Mouse (Mus musculus): Measurements from ENCODE around the gene Atcay.
"Not testable (repeated sequence)": the region's sequence is repeated elsewhere in the genome, so short reads cannot be mapped to it uniquely, and the experiment has no call there.

Gene Atcay

DNA sequence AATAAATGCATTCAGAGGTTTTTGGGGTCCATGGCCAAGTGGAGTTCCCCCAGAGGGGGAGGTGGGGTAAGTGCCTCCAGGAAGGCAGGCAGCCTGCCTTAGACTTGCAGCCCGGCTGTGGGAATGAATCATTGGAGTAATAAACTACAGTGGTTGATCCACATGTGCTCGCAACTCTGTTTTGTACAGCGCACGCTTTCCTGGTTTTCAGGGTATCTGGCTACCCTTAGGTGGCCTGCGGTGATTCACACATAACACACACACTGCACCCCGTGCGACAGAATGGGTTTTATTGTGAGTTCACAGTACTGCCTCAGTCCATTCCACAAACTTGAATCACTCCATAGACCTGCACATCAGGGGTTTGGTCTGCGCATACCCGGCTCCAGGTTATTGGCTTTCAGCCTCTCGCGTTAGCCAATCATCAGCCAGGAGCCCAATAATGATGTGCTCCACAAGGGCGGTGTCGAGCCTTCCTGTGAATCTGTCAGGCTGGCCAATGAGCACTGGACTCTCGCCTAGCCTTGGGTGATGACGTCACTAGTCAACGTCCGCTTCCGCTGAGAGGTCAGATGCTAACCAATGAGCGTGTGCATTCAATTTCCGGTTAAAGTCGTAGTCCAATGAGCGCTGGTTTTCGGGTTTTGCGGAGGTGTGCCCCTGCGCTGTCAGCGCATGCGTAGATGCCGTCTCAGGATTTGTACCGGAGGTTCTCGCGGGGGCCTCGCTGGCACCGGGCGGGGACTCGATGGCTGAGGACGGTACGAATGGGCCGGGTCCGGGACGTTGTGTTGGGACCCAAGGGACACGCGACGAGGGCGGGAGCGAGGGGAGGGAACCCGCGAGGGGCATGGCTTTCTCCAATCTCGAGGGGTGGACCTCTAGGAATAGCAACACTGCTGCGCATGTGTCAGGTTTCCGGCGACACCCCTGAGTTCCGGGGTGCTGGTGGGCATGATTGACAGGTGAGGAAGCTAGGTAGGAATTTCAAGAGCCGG, 48.0 kb downstream of the Atcay start, which contains the start of gene Dapk3:
TSS of gene Dapk3 (plus strand) at position 670 of the 998 bp plus-strand sequence.
- no peaks in the 10 kb centered on the region for H3K27me3 ChIP-seq (ENCODE audit: control insufficient read depth, insufficient read depth, low read length, poor library complexity, severe bottlenecking)
- H3K36me3 ChIP-seq (ENCODE audit: control insufficient read depth, insufficient read depth, low read length, poor library complexity, severe bottlenecking): peaks cover 36% of the 10 kb centered on the region
- DNase-seq (ENCODE audit: low read depth, low spot score): peak; percentile 99

DNA sequence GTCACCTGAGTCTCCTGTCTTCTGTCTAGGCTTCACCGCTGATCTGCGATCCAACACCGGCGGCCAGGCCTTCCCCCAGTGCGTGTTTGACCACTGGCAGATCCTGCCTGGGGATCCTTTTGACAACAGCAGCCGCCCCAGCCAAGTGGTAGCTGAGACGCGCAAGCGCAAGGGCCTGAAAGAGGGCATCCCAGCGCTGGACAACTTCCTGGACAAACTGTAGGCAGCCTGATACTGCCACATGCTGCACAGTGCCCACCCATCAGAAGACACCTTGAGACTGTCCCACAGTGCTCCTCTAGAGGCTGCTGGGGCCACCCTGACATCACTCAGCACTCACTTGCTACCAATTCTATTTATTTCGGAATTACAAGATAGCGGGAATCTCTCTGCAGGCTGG, 48.8 kb downstream of the Atcay start:
- H3K36me3 ChIP-seq (ENCODE audit: control insufficient read depth, insufficient read depth, low read length, poor library complexity, severe bottlenecking): peaks cover 38% of the 10 kb centered on the region
- not testable (repeated sequence) for H3K27me3 ChIP-seq (ENCODE audit: control insufficient read depth, insufficient read depth, low read length, poor library complexity, severe bottlenecking); DNase-seq (ENCODE audit: low read depth, low spot score)

DNA sequence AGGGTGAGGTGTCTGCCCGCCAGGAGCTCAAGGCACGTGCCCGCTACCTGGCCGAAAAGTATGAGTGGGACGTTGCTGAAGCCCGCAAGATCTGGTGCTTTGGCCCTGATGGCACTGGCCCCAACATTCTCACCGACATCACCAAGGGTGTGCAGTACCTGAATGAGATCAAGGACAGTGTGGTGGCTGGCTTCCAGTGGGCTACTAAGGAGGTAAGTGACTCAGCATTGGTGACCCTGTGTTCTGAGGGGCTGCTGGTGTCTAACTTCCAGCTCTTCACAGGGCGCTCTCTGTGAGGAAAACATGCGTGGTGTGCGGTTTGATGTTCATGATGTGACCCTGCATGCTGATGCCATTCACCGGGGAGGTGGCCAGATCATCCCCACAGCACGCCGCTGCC, 49.7 kb downstream of the Atcay start:
- H3K36me3 ChIP-seq (ENCODE audit: control insufficient read depth, insufficient read depth, low read length, poor library complexity, severe bottlenecking): peaks cover 38% of the 10 kb centered on the region
- no peak for DNase-seq (ENCODE audit: low read depth, low spot score)
- H3K27me3 ChIP-seq (ENCODE audit: control insufficient read depth, insufficient read depth, low read length, poor library complexity, severe bottlenecking): no peaks in the 10 kb centered on the region

DNA sequence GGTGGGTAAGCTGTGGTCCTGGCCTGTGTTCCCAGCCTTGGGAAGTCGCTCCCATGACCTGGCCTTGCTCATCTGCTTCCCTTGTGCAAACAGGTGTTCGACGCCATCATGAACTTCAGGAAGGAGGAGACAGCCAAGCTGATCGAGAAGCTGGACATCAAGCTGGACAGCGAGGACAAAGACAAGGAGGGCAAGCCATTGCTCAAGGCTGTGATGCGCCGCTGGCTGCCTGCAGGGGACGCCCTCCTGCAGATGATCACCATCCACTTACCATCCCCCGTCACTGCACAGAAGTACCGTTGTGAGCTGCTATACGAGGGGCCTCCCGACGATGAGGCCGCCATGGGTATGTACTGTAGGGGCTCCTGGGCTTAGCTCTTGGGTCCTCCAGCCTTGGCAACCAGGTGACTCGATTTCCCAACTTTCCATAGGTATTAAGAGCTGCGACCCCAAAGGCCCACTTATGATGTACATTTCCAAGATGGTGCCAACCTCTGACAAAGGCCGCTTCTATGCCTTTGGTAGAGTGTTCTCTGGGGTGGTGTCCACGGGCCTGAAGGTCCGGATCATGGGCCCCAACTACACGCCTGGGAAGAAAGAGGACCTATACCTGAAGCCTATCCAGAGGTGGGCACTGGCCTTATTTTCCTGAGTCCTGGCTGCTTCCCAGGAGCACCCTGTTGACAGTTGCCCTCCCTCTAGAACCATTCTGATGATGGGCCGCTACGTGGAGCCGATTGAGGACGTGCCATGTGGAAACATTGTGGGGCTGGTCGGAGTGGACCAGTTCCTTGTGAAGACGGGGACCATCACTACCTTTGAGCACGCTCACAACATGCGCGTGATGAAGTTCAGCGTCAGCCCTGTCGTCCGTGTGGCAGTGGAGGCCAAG, 50.9 kb downstream of the Atcay start:
- DNase-seq (ENCODE audit: low read depth, low spot score): peak; percentile 28
- no peaks in the 10 kb centered on the region for H3K27me3 ChIP-seq (ENCODE audit: control insufficient read depth, insufficient read depth, low read length, poor library complexity, severe bottlenecking)
- peaks cover 37% of the 10 kb centered on the region for H3K36me3 ChIP-seq (ENCODE audit: control insufficient read depth, insufficient read depth, low read length, poor library complexity, severe bottlenecking)

DNA sequence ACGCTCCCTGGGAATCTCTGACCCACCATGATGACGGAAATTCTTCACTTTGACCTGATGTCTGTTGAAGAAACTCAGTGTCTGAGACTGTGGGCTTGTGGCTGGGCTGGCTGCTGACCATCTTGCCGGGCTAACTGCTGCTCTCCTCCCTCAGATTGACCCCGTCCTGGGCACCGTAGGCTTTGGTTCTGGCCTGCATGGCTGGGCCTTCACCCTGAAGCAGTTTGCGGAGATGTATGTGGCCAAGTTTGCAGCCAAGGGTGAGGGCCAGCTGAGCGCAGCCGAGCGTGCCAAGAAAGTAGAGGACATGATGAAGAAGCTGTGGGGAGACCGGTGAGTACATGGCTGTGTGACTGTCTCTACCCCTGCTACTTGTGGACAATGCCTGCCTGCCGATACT, 51.7 kb downstream of the Atcay start:
- Histone ChIP-seq H3K27me3 (ENCODE audit: control insufficient read depth, insufficient read depth, low read length, poor library complexity, severe bottlenecking) (no peaks in the 10 kb centered on the region), H3K36me3 (ENCODE audit: control insufficient read depth, insufficient read depth, low read length, poor library complexity, severe bottlenecking) (peaks cover 36% of the 10 kb centered on the region)
- DNase-seq (ENCODE audit: low read depth, low spot score): no peak

DNA sequence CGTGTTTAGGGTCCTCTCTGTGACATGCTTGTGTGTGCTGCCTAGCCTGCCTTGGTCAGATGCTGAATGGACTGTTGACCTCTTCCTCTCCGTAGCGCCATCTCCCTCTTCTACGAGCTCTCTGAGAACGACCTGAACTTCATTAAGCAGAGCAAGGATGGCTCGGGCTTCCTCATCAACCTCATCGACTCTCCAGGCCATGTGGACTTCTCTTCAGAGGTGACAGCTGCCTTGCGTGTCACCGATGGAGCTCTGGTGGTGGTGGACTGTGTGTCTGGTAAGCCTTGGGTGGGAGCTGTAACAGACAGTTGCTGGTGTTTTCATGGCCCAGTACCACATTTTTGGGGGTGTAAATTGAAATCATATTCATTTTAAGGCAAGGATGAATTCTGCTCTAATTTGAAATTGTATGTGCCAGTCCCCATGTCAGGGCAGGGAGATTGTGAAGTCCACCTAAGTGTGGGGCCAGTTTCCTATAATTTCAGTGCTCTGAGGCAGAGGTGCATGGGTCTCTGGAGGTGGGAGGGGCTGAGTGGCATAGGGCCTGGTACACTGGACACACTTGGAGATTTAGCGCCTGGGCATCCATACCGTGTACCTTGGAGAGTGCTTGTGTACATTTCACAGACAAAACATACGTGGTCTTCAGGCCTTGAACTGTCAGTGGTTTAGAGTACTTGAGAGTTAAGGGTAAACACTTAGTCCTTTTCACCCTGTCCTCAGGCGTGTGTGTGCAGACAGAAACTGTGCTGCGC, 52.5 kb downstream of the Atcay start:
- Histone ChIP-seq H3K27me3 (ENCODE audit: control insufficient read depth, insufficient read depth, low read length, poor library complexity, severe bottlenecking) (no peaks in the 10 kb centered on the region), H3K36me3 (ENCODE audit: control insufficient read depth, insufficient read depth, low read length, poor library complexity, severe bottlenecking) (peaks cover 36% of the 10 kb centered on the region)
- DNase-seq (ENCODE audit: low read depth, low spot score): no peak

DNA sequence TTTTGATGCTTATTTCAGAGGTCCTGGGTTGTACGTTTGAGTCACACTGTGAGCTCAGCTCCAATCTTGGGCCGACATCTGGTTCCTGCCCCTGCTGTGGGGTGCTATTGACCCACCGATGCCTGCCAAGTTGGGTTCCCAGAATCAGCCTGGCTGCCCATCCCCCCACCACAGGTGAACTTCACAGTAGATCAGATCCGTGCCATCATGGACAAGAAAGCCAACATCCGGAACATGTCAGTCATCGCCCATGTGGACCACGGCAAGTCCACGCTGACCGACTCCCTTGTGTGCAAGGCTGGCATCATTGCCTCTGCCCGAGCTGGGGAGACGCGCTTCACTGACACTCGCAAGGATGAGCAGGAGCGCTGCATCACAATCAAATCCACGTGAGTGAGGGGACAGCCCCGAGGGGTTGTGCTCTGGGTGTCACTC, 53.1 kb downstream of the Atcay start:
- Histone ChIP-seq H3K36me3 (ENCODE audit: control insufficient read depth, insufficient read depth, low read length, poor library complexity, severe bottlenecking) (peaks cover 36% of the 10 kb centered on the region), H3K27me3 (ENCODE audit: control insufficient read depth, insufficient read depth, low read length, poor library complexity, severe bottlenecking) (no peaks in the 10 kb centered on the region)
- DNase-seq (ENCODE audit: low read depth, low spot score): peak; percentile 57

DNA sequence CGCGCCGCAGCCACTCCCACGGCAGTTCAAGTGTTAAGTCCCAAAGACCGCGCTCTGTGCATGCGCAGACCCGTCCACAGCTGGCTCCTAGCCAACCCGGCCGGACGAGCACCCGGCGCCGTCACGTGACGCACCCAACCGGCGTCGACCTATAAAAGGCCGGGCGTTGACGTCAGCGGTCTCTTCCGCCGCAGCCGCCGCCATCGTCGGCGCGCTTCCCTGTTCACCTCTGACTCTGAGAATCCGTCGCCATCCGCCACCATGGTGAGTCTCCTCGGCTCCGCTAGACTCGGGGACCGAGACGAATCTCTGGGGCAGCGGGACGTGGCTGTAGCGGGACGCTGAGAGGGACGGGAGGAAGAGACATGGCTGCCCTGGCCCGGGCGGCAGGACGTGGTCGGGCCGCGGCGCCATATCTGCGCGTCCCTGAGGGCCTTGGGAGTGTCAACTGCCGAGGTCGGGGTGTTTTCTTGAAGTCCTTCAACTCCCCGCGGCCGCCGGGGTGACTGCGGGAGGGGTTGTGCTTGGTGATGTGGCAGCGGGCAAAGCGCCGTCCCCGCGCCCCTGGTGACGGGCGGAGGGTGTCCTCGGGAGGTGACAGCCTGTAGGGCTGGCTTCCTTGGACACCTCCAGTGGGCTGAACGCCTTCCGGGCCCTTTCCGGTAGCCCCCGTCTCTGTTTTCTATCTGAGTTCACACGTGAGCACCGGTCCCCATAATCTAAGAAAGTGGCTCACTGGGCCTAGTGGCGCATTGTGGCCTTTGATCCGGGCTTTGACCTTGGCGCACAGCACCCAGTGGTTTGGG, 54.0 kb downstream of the Atcay start, which contains the start of gene Eef2:
TSS of gene Eef2 (plus strand) at position 166 of the 806 bp plus-strand sequence.
- Histone ChIP-seq H3K36me3 (ENCODE audit: control insufficient read depth, insufficient read depth, low read length, poor library complexity, severe bottlenecking) (peaks cover 35% of the 10 kb centered on the region), H3K27me3 (ENCODE audit: control insufficient read depth, insufficient read depth, low read length, poor library complexity, severe bottlenecking) (no peaks in the 10 kb centered on the region)
- DNase-seq (ENCODE audit: low read depth, low spot score): peak; percentile 99

DNA sequence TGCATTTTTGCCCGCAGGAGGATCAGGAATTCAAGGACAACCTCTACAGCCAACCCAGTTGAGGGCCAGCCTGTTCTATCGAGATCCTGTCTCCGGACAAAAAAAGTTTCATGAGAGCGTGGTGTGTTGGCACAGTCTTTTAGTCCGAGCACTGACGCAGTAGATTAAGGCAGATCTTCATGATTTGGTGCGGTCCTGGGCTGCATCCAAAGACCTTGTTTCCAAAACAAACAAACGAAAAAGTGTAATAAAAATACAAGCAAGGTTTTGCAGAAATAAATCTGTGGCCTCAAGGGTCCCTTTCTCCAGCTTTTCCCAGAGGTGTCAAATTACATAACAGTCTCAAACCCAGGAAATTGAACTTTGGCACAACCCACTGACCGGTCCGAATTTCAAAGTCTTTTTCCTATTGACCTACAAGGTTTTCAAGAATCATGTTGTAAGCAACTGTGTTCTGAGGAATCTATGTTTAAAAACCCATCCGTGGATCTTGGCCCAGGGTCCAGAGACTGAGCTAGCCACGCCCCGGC, 54.6 kb downstream of the Atcay start:
- Histone ChIP-seq H3K27me3 (ENCODE audit: control insufficient read depth, insufficient read depth, low read length, poor library complexity, severe bottlenecking) (no peaks in the 10 kb centered on the region), H3K36me3 (ENCODE audit: control insufficient read depth, insufficient read depth, low read length, poor library complexity, severe bottlenecking) (peaks cover 29% of the 10 kb centered on the region)
- DNase-seq (ENCODE audit: low read depth, low spot score): no peak

DNA sequence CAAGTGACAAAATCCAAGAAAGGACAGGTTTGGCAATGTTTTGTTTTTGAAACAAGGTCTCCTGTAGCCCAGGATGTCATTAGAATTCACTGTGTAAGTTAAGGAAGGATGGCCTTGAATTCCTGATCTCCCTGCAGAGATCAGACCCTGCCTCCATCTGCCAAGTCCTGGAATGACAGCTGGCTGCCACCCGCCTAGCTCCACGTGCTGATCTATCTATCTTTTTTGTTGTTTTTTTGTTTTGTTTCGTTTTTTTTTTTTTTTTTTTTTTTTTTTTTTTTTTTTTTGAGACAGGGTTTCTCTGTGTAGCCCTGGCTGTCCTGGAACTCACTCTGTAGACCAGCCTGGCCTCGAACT, 55.3 kb downstream of the Atcay start:
- not testable (repeated sequence) for DNase-seq (ENCODE audit: low read depth, low spot score); H3K27me3 ChIP-seq (ENCODE audit: control insufficient read depth, insufficient read depth, low read length, poor library complexity, severe bottlenecking)
- peaks cover 24% of the 10 kb centered on the region for H3K36me3 ChIP-seq (ENCODE audit: control insufficient read depth, insufficient read depth, low read length, poor library complexity, severe bottlenecking)

DNA sequence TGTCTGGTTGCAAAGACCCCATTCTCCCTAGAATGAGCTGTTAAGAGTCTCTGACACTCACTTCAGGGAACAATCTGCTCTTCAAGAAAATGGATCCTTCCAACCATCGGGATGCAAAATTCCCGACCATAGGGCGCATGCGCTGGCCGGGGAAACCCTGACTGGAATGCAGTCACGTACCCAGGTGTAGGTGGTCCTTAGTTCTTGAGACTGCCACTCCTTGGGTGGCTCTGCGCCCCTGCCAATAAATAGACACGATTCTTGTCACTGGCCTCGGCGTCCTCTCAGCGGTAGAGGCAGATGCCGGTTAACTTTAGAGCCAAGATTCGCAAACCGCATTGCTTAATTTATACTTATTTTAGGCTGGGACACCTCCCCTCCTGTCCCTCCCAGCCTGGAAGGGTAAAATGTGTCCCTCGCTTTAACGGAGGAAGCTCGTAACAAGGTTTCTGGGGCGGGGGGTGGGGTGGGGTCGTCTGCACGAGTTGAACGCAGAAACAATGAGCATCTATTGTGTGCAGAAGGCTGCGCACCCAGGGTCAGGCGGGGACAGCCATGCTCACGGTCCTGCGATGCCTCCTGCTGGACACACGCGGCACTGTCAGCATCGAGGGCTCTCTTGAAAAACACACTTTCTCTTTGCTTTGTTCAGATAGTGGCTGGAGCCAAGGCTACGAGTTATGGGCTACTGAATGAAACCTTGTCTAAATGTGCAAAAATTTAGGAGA, 55.9 kb downstream of the Atcay start:
- DNase-seq (ENCODE audit: low read depth, low spot score): peak; percentile 93
- H3K36me3 ChIP-seq (ENCODE audit: control insufficient read depth, insufficient read depth, low read length, poor library complexity, severe bottlenecking): peaks cover 22% of the 10 kb centered on the region
- H3K27me3 ChIP-seq (ENCODE audit: control insufficient read depth, insufficient read depth, low read length, poor library complexity, severe bottlenecking): no peaks in the 10 kb centered on the region

DNA sequence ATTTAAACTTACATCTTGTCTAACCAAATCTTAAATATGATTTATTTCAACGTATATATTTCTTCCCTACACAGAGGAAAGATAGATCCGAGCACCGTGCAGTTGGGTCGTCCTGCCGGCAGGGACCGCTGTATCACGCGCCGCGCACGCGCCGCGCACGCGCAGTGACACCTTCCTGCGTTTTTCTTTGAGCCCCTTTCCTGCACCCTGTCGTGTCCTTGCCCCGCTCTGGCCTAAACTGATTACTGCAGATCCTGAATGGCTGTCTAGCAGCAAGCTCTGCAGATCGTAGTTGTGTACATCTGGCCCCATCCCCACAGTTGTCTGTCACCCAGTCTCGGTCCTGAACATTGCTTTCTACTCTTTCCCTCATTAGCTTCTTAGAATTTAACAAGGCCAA, 57.5 kb downstream of the Atcay start:
- Histone ChIP-seq H3K36me3 (ENCODE audit: control insufficient read depth, insufficient read depth, low read length, poor library complexity, severe bottlenecking) (peaks cover 7% of the 10 kb centered on the region; the same call in 1 of the 2 replicates), H3K27me3 (ENCODE audit: control insufficient read depth, insufficient read depth, low read length, poor library complexity, severe bottlenecking) (no peaks in the 10 kb centered on the region)
- peak; percentile 90 for DNase-seq (ENCODE audit: low read depth, low spot score)

DNA sequence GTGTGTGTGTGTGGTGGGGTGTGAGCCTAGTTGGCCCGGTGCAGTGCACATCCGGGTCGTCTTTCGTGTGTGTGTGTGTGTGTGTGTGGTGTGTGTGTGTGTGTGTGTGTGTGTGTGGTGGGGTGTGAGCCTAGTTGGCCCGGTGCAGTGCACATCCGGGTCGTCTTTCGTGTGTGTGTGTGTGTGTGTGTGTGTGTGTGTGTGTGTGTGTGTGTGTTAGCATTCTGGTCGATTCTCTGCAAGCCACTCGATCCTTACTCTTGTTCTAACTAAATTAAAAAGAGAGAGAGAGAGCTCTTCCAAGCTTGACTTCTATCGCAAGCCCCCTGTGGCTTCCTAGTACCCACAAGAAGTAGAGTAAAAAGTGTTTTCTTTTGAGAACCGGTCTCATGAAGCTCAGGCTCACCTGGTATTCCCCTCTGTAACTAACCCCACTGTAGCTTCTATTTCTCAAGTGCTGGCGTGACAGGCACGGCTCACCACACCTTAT, 61.2 kb downstream of the Atcay start:
- peak; percentile 82 for DNase-seq (ENCODE audit: low read depth, low spot score)
- H3K27me3 ChIP-seq (ENCODE audit: control insufficient read depth, insufficient read depth, low read length, poor library complexity, severe bottlenecking); H3K36me3 ChIP-seq (ENCODE audit: control insufficient read depth, insufficient read depth, low read length, poor library complexity, severe bottlenecking): not testable (repeated sequence)
